Mouse (Mus musculus): Measurements from ENCODE around the gene Kcnq1. TPM values are rescaled to one million over a fixed set of nuclear protein-coding genes. Genes with fewer than 3 reads are reported as not detected.

Gene Kcnq1
- total and polyA plus RNA-seq, 3 experiments: not detected

- Histone ChIP-seq H3K27ac (ENCODE audit: insufficient read depth, low read depth) (no peak overlapping the region), H3K9ac (ENCODE audit: insufficient read depth, low read depth) (no peak overlapping the region), H3K27me3 (replicated peaks) (peaks cover 3% of the 10 kb centered on the region), H3K79me2 (replicated peaks; ENCODE audit: control insufficient read depth, extremely low read depth, insufficient read depth, poor library complexity, severe bottlenecking) (no peaks in the 10 kb centered on the region), H3K4me1 (ENCODE audit: control insufficient read depth in 1 of 2, insufficient read depth in 2 of 2) (peaks cover 10 to 39% of the 10 kb centered on the region in 2 experiments), H3K4me3 (replicated peaks in 1 of 3; ENCODE audit: low read depth in 2 of 3, low read length in 2 of 3, poor library complexity in 1 of 3) (no peak overlapping the region), H3K4me2 (ENCODE audit: insufficient read depth, low read depth, poor library complexity, severe bottlenecking) (no peak overlapping the region), H3K36me3 (replicated peaks in 1 of 2; ENCODE audit: control insufficient read depth in 1 of 2, insufficient read depth in 1 of 2, low read length in 1 of 2) (peaks cover 0 to 5% of the 10 kb centered on the region in 2 experiments), H3K9me3 (replicated peaks; ENCODE audit: low read length) (no peaks in the 10 kb centered on the region)
- DNase-seq (ENCODE audit: extremely low read depth): no peak
- in situ Hi-C loops (cut with MboI; ENCODE audit: low pct_ligation_motif_present, low pct_unique_long_range_greater_than_20kb, low sequenced_read_pairs) (no loop called here), dilution Hi-C loops (cut with MboI; ENCODE audit: extremely low pct_ligation_motif_present, extremely low pct_unique_long_range_greater_than_20kb, low sequenced_read_pairs) (no loop called here)
- TF ChIP-seq SMC3 (IDR thresholded peaks at IDR 0.05; ENCODE audit: low read depth, low read length) (no peak), RAD21 (IDR thresholded peaks at IDR 0.05; ENCODE audit: low read depth, low read length) (no peak), CHD2 (IDR thresholded peaks at IDR 0.05; ENCODE audit: low read length) (no peak), UBTF (IDR thresholded peaks at IDR 0.05; ENCODE audit: low read depth, low read length) (no peak), NRF1 (IDR thresholded peaks at IDR 0.05; ENCODE audit: low read depth, low read length) (no peak), JUN (IDR thresholded peaks at IDR 0.05; ENCODE audit: insufficient read depth, low read depth, low read length) (no peak), HCFC1 (IDR thresholded peaks at IDR 0.05; ENCODE audit: low read depth, low read length) (no peak), USF2 (conservative IDR thresholded peaks at IDR 0.05; ENCODE audit: low read depth, low read length) (no peak), PAX5 (IDR thresholded peaks at IDR 0.05; ENCODE audit: low read length) (no peak), JUND (conservative IDR thresholded peaks at IDR 0.05; ENCODE audit: low read depth, low read length) (no peak)
Observed at GRCm38 (mm10) chr7:143083708-143084107, 22.5 kb upstream of the Kcnq1 start.

DNA sequence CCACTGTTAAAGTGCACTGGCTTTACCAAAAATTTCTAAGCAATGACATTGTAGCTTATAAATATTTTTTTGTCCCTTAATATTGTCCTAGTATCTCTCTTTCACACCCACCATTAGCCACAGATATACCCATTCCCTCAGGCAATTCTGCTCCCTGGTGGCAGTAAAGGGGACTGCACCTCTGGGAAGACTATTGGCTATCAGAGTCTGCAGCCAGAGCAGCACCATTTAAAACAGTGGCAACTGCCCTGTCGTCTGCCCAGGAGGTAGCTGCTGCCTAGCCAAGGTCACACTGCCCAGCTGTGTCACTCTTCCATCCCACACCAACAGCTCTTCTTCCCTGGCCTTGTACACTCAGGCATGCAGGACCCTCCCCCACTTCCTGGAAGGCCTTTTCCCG, 19.8 kb upstream of the Kcnq1 start:
- DNase-seq (ENCODE audit: extremely low read depth): peak; percentile 80
- H3K4me1 ChIP-seq (ENCODE audit: control insufficient read depth in 1 of 2, insufficient read depth in 2 of 2): peaks cover 10 to 33% of the 10 kb centered on the region in 2 experiments
- H3K4me2 ChIP-seq (ENCODE audit: insufficient read depth, low read depth, poor library complexity, severe bottlenecking): no peak overlapping the region
- H3K36me3 ChIP-seq (replicated peaks in 1 of 2; ENCODE audit: control insufficient read depth in 1 of 2, insufficient read depth in 1 of 2, low read length in 1 of 2): no peaks in the 10 kb centered on the region
- no peak overlapping the region for H3K9ac ChIP-seq (ENCODE audit: insufficient read depth, low read depth)
- dilution Hi-C loops (cut with MboI; ENCODE audit: extremely low pct_ligation_motif_present, extremely low pct_unique_long_range_greater_than_20kb, low sequenced_read_pairs) (no loop called here), in situ Hi-C loops (cut with MboI; ENCODE audit: low pct_ligation_motif_present, low pct_unique_long_range_greater_than_20kb, low sequenced_read_pairs) (no loop called here)
- TF ChIP-seq NRF1 (IDR thresholded peaks at IDR 0.05; ENCODE audit: low read depth, low read length) (no peak), ZKSCAN1 (IDR thresholded peaks at IDR 0.05; ENCODE audit: borderline replicate concordance, low read depth, low read length) (no peak), USF1 (IDR thresholded peaks at IDR 0.05; ENCODE audit: low read depth, low read length) (no peak), USF2 (conservative IDR thresholded peaks at IDR 0.05; ENCODE audit: low read depth, low read length) (no peak), POLR2A (IDR thresholded peaks at IDR 0.05; ENCODE audit: low read depth, low read length) (no peak), TBP (conservative IDR thresholded peaks at IDR 0.05; ENCODE audit: low read depth, low read length) (no peak), MXI1 (IDR thresholded peaks at IDR 0.05; ENCODE audit: low read depth, low read length) (no peak), SMC3 (IDR thresholded peaks at IDR 0.05; ENCODE audit: low read depth, low read length) (peak; percentile 95), ELF1 (IDR thresholded peaks at IDR 0.05; ENCODE audit: low read depth, low read length) (0 out of 2 replicates have a peak, but pooled peaks have one; percentile 34), ZNF384 (IDR thresholded peaks at IDR 0.05; ENCODE audit: low read depth, low read length) (no peak), GABPA (IDR thresholded peaks at IDR 0.05; ENCODE audit: insufficient replicate concordance, low read depth, low read length) (no peak), EP300 (IDR thresholded peaks at IDR 0.05; ENCODE audit: low read length) (no peak), CTCF (conservative IDR thresholded peaks at IDR 0.05 in 1 of 2, IDR thresholded peaks at IDR 0.05 in 1 of 2; ENCODE audit: low read depth in 2 of 2, low read length in 2 of 2) (peak; percentile 84 to 97), IRF4 (IDR thresholded peaks at IDR 0.05; ENCODE audit: low read depth, low read length) (0 out of 2 replicates have a peak, but pooled peaks have one; percentile 25), NELFE (IDR thresholded peaks at IDR 0.05; ENCODE audit: low read depth, low read length) (peak; percentile 43; the same call in 1 of the 2 replicates), CHD2 (IDR thresholded peaks at IDR 0.05; ENCODE audit: low read length) (no peak), RCOR1 (conservative IDR thresholded peaks at IDR 0.05; ENCODE audit: low read depth, low read length) (no peak), SIN3A (IDR thresholded peaks at IDR 0.05; ENCODE audit: low read length) (no peak), ZC3H11A (IDR thresholded peaks at IDR 0.05; ENCODE audit: low read depth, low read length) (peak; percentile 85), E2F4 (IDR thresholded peaks at IDR 0.05; ENCODE audit: insufficient replicate concordance, low read depth, low read length) (no peak), JUND (conservative IDR thresholded peaks at IDR 0.05; ENCODE audit: low read depth, low read length) (no peak), MAX (IDR thresholded peaks at IDR 0.05; ENCODE audit: low read length) (no peak), JUN (IDR thresholded peaks at IDR 0.05; ENCODE audit: insufficient read depth, low read depth, low read length) (no peak), MEF2A (IDR thresholded peaks at IDR 0.05; ENCODE audit: borderline replicate concordance, low read depth, low read length) (no peak), RAD21 (IDR thresholded peaks at IDR 0.05; ENCODE audit: low read depth, low read length) (peak; percentile 89)
- peaks cover 20% of the 10 kb centered on the region for H3K27me3 ChIP-seq (replicated peaks)
- H3K79me2 ChIP-seq (replicated peaks; ENCODE audit: control insufficient read depth, extremely low read depth, insufficient read depth, poor library complexity, severe bottlenecking): no peaks in the 10 kb centered on the region
- no peaks in the 10 kb centered on the region for H3K9me3 ChIP-seq (replicated peaks; ENCODE audit: low read length)
- no peak overlapping the region for H3K4me3 ChIP-seq (replicated peaks in 1 of 3; ENCODE audit: low read depth in 2 of 3, low read length in 2 of 3, poor library complexity in 1 of 3)
- no peak overlapping the region for H3K27ac ChIP-seq (ENCODE audit: insufficient read depth, low read depth)
